Mouse (Mus musculus) erythroblast, embryonic 14.5 days (primary cell): Measurements from ENCODE around the gene Fam193b.

Experiments used
- GATA1 ChIP-seq: IDR thresholded peaks from 2 replicates; pipeline ENCODE4 v1.6.1; 2012; ENCODE audit warnings: low read length, inconsistent platforms, mixed read lengths
- TAL1 ChIP-seq: IDR thresholded peaks from 3 replicates; pipeline ENCODE4 v1.6.1; 2012; ENCODE audit warnings: low read length, inconsistent platforms, mixed read lengths

GRCm38 (mm10) chr13:55535796-55536193 is 35.1 kb downstream of the Fam193b start:
- TF ChIP-seq GATA1 (no peak), TAL1 (no peak)
